Mouse (Mus musculus) stomach, postnatal 0 days (tissue): ENCODE data around the gene Trim63.

Experiments used
- CTCF ChIP-seq: IDR thresholded peaks from 2 replicates; pipeline ENCODE4 v1.5.1; 2016; ENCODE audit warnings: antibody characterized with exemption, low read depth, mild to moderate bottlenecking, moderate library complexity
- EP300 ChIP-seq: optimal IDR thresholded peaks from 2 replicates; pipeline ENCODE3; 2016; ENCODE audit warnings: antibody characterized with exemption

- TF ChIP-seq CTCF (no peak), EP300 (no peak)
Measured at GRCm38 (mm10) chr4:134361215-134361614, 46.3 kb downstream of the Trim63 start.
